ENCODE assay signal across 8 mouse cellular contexts in the genomic region with DNA sequence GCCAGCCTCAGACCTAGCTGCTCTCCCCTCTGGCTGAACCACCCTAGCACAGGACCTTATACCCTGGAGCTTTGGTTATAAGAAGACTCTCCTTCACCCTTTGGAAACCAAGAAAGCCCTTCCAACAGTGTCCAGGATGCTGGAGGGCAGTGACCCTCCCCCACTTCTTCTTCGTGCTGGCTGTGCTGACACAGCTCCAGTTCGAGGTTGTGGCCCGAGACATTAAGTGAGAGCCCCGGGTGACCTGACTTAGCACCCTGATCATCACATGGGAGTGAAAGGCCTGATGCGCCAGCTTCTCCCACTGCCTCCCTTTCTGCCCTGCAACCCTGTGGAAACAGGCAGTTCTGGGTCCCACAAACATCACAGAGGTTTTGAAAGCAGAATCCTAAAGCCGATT. TPM values are rescaled to one million over a fixed set of nuclear protein-coding genes. Genes with fewer than 3 reads are reported as not detected.
A peak's percentile ranks its signal among the peaks of the same experiment; 100 is the strongest.
DNase-seq lines count a peak whose midpoint lies in the region; ATAC-seq and TF ChIP-seq lines count a peak whose summit lies in the region.

No protein-coding gene starts in this region.

- no peaks in the 10 kb centered on the region for H3K9me3 ChIP-seq in forebrain, embryonic 12.5 days
- H3K9me3 ChIP-seq in forebrain, embryonic 16.5 days (ENCODE audit: control insufficient read depth, low read length), result no peaks in the 10 kb centered on the region
- H3K9me3 ChIP-seq in midbrain, embryonic 14.5 days (ENCODE audit: control insufficient read depth, low read length), result no peaks in the 10 kb centered on the region

- no peak overlapping the region for H3K4me3 ChIP-seq in forebrain, embryonic 12.5 days (replicated peaks)
- no peak overlapping the region for H3K4me3 ChIP-seq in forebrain, embryonic 16.5 days (replicated peaks; ENCODE audit: low read length)
- H3K4me3 ChIP-seq in lung, adult 2 months (replicated peaks; ENCODE audit: extremely low read depth, low read depth, low read length), result peak overlapping the region; percentile 43
- H3K4me3 ChIP-seq in embryonic fibroblast, embryonic 13.5 days (ENCODE audit: insufficient read depth, low read length), result no peak overlapping the region
- H3K4me3 ChIP-seq in midbrain, embryonic 14.5 days (replicated peaks; ENCODE audit: low read depth, low read length), result no peak overlapping the region

- H3K9ac ChIP-seq in forebrain, embryonic 12.5 days, result no peak overlapping the region; the same call in 1 of the 2 replicates
- no peak overlapping the region for H3K9ac ChIP-seq in forebrain, embryonic 16.5 days (replicated peaks; ENCODE audit: low read depth, low read length)
- H3K9ac ChIP-seq in midbrain, embryonic 14.5 days (replicated peaks; ENCODE audit: low read length), result no peak overlapping the region

- whole genome bisulfite sequencing in forebrain, embryonic 12.5 days, result 11% methylated on average over 6 of the region's 6 CpGs
- 14% methylated on average over 6 of the region's 6 CpGs for WGBS in forebrain, embryonic 16.5 days
- WGBS in lung, adult 2 months, result 12% methylated on average over 6 of the region's 6 CpGs
- WGBS in midbrain, embryonic 14.5 days, result 14% methylated on average over 6 of the region's 6 CpGs

- TF ChIP-seq POLR2A in lung, adult 2 months (IDR thresholded peaks at IDR 0.05; ENCODE audit: borderline replicate concordance, extremely low read depth, low read depth, low read length), result no peak
- no peak for TF ChIP-seq POLR2A in embryonic fibroblast, embryonic 13.5 days (IDR thresholded peaks at IDR 0.05; ENCODE audit: low read depth, low read length)

- no peak overlapping the region for H3K4me2 ChIP-seq in forebrain, embryonic 12.5 days
- no peak overlapping the region for H3K4me2 ChIP-seq in forebrain, embryonic 16.5 days (ENCODE audit: low read length)
- no peak overlapping the region for H3K4me2 ChIP-seq in midbrain, embryonic 14.5 days (ENCODE audit: low read length)

- no peak for ATAC-seq in forebrain, embryonic 12.5 days (ENCODE audit: low FRiP score)
- no peak for ATAC-seq in forebrain, embryonic 16.5 days
- no peak for ATAC-seq in midbrain, embryonic 14.5 days (ENCODE audit: low FRiP score, low TSS enrichment)

- peaks cover 31% of the 10 kb centered on the region for H3K4me1 ChIP-seq in forebrain, embryonic 12.5 days
- H3K4me1 ChIP-seq in forebrain, embryonic 16.5 days (replicated peaks; ENCODE audit: control insufficient read depth, insufficient read depth, low read length), result no peaks in the 10 kb centered on the region; the same call in 1 of the 2 replicates
- H3K4me1 ChIP-seq in lung, adult 2 months (ENCODE audit: control insufficient read depth, insufficient read depth, low read length), result peaks cover 6% of the 10 kb centered on the region
- no peaks in the 10 kb centered on the region; the same call in 1 of the 2 replicates for H3K4me1 ChIP-seq in embryonic fibroblast, embryonic 13.5 days (ENCODE audit: control insufficient read depth, insufficient read depth, low read length)
- no peaks in the 10 kb centered on the region for H3K4me1 ChIP-seq in midbrain, embryonic 14.5 days (ENCODE audit: control insufficient read depth, insufficient read depth, low read length)

- TF ChIP-seq CTCF in lung, adult 2 months (IDR thresholded peaks at IDR 0.05; ENCODE audit: insufficient read depth, low read length), result no peak
- no peak for TF ChIP-seq CTCF in embryonic fibroblast, embryonic 13.5 days (IDR thresholded peaks at IDR 0.05; ENCODE audit: borderline replicate concordance, insufficient read depth, low read length)

- H3K36me3 ChIP-seq in forebrain, embryonic 12.5 days (replicated peaks), result peaks cover 73% of the 10 kb centered on the region
- peaks cover 29% of the 10 kb centered on the region for H3K36me3 ChIP-seq in forebrain, embryonic 16.5 days (ENCODE audit: control insufficient read depth, insufficient read depth)
- peaks cover 73% of the 10 kb centered on the region for H3K36me3 ChIP-seq in midbrain, embryonic 14.5 days (ENCODE audit: control insufficient read depth, insufficient read depth, low read length)

- no peak for DNase-seq in lung, adult 2 months
- no peak for DNase-seq in lung, postnatal 25 days (ENCODE audit: low spot score)
- DNase-seq in midbrain, embryonic 14.5 days, result peak; percentile 21
- no peak for DNase-seq in ovary, adult 18-20 months (ENCODE audit: low spot score)
- DNase-seq in embryo, embryonic 9.5 days (ENCODE audit: extremely low spot score), result no peak

- 0 out of 2 replicates have a peak overlapping the region, but pooled peaks have one; percentile 13 for H3K27ac ChIP-seq in forebrain, embryonic 12.5 days
- H3K27ac ChIP-seq in forebrain, embryonic 16.5 days (ENCODE audit: low read length), result no peak overlapping the region
- H3K27ac ChIP-seq in embryonic fibroblast, embryonic 13.5 days (ENCODE audit: insufficient read depth, low read length), result peak overlapping the region; percentile 32
- H3K27ac ChIP-seq in midbrain, embryonic 14.5 days (replicated peaks; ENCODE audit: low read depth, low read length), result 0 out of 2 replicates have a peak overlapping the region, but pooled peaks have one; percentile 20

- H3K27me3 ChIP-seq in forebrain, embryonic 12.5 days, result peaks cover 16% of the 10 kb centered on the region
- H3K27me3 ChIP-seq in forebrain, embryonic 16.5 days (replicated peaks; ENCODE audit: control insufficient read depth, insufficient read depth, low read length), result no peaks in the 10 kb centered on the region
- 0 out of 2 replicates have a peak, but pooled peaks cover under 1% of the 10 kb centered on the region for H3K27me3 ChIP-seq in midbrain, embryonic 14.5 days (ENCODE audit: control insufficient read depth, insufficient read depth, low read length)

RNA-seq across cellular contexts. Expression of a gene that starts 1.8 kb away (rescaled TPM):
- polyA plus RNA-seq in forebrain, embryonic 12.5 days (2016; fragmentation: Nextera tagmentation; extraction: Ambion mirVana), result 10.6 and 12.3 TPM in 2 replicates
- 5.6 and 10.1 TPM in 2 replicates for polyA plus RNA-seq in forebrain, embryonic 16.5 days (2015; fragmentation: Nextera tagmentation; extraction: Ambion mirVana)
- polyA plus RNA-seq in lung, adult 2 months (2012; rRNA removed), result 209 and 259 TPM in 2 replicates
- 75.4 and 114 TPM in 2 replicates for polyA plus RNA-seq in embryonic fibroblast, embryonic 13.5 days (2011; ENCODE audit: insufficient read length, low read depth, missing spikeins)
- 9.8 and 13.2 TPM in 2 replicates for polyA plus RNA-seq in midbrain, embryonic 14.5 days (2014; fragmentation: Nextera tagmentation; extraction: Ambion mirVana)

RNA-seq across cellular contexts. Expression of a gene that starts 8.9 kb away (rescaled TPM):
- 5.8 and 7.3 TPM in 2 replicates for polyA plus RNA-seq in forebrain, embryonic 12.5 days (2016; fragmentation: Nextera tagmentation; extraction: Ambion mirVana)
- polyA plus RNA-seq in forebrain, embryonic 16.5 days (2015; fragmentation: Nextera tagmentation; extraction: Ambion mirVana), result 1.7 and 2.1 TPM in 2 replicates
- 39.6 and 47.2 TPM in 2 replicates for polyA plus RNA-seq in lung, adult 2 months (2012; rRNA removed)
- 7.4 and 11.4 TPM in 2 replicates for polyA plus RNA-seq in embryonic fibroblast, embryonic 13.5 days (2011; ENCODE audit: insufficient read length, low read depth, missing spikeins)
- 1.5 and 2.5 TPM in 2 replicates for polyA plus RNA-seq in midbrain, embryonic 14.5 days (2014; fragmentation: Nextera tagmentation; extraction: Ambion mirVana)

RNA-seq across cellular contexts. Expression of a gene that starts 9.5 kb away (rescaled TPM):
- 18.2 and 19.0 TPM in 2 replicates for polyA plus RNA-seq in forebrain, embryonic 12.5 days (2016; fragmentation: Nextera tagmentation; extraction: Ambion mirVana)
- 28.1 and 29.7 TPM in 2 replicates for polyA plus RNA-seq in forebrain, embryonic 16.5 days (2015; fragmentation: Nextera tagmentation; extraction: Ambion mirVana)
- 94.6 and 101 TPM in 2 replicates for polyA plus RNA-seq in lung, adult 2 months (2012; rRNA removed)
- 39.0 and 47.0 TPM in 2 replicates for polyA plus RNA-seq in embryonic fibroblast, embryonic 13.5 days (2011; ENCODE audit: insufficient read length, low read depth, missing spikeins)
- polyA plus RNA-seq in midbrain, embryonic 14.5 days (2014; fragmentation: Nextera tagmentation; extraction: Ambion mirVana), result 33.2 and 39.2 TPM in 2 replicates

RNA-seq across cellular contexts. Expression of a gene that starts 31.0 kb away (rescaled TPM):
- not detected in 2 replicates for polyA plus RNA-seq in forebrain, embryonic 12.5 days (2016; fragmentation: Nextera tagmentation; extraction: Ambion mirVana)
- 0.09 TPM in 1 of 2 replicates, not detected in the other for polyA plus RNA-seq in forebrain, embryonic 16.5 days (2015; fragmentation: Nextera tagmentation; extraction: Ambion mirVana)
- not detected in 2 replicates for polyA plus RNA-seq in lung, adult 2 months (2012; rRNA removed)
- not detected in 2 replicates for polyA plus RNA-seq in embryonic fibroblast, embryonic 13.5 days (2011; ENCODE audit: insufficient read length, low read depth, missing spikeins)
- 0.12 and 0.21 TPM in 2 replicates for polyA plus RNA-seq in midbrain, embryonic 14.5 days (2014; fragmentation: Nextera tagmentation; extraction: Ambion mirVana)

RNA-seq across cellular contexts. Expression of a gene that starts 32.7 kb away (rescaled TPM):
- polyA plus RNA-seq in forebrain, embryonic 12.5 days (2016; fragmentation: Nextera tagmentation; extraction: Ambion mirVana), result 1.1 and 1.8 TPM in 2 replicates
- polyA plus RNA-seq in forebrain, embryonic 16.5 days (2015; fragmentation: Nextera tagmentation; extraction: Ambion mirVana), result 3.9 and 4.9 TPM in 2 replicates
- polyA plus RNA-seq in lung, adult 2 months (2012; rRNA removed), result not detected in 2 replicates
- not detected in 2 replicates for polyA plus RNA-seq in embryonic fibroblast, embryonic 13.5 days (2011; ENCODE audit: insufficient read length, low read depth, missing spikeins)
- 5.2 and 5.8 TPM in 2 replicates for polyA plus RNA-seq in midbrain, embryonic 14.5 days (2014; fragmentation: Nextera tagmentation; extraction: Ambion mirVana)
